Mouse (Mus musculus) mouse embryonic stem cell (cell line): ENCODE data around the gene Mtcp1.

Experiments used
- in situ Hi-C, 2 experiments: fragments of 300-500 bp; cut with MboI; formaldehyde crosslinking; loops; 1 replicate in 1 of 2; 3 replicates in 1 of 2; pipeline ENCODE4 v1.14.3; 2019 to 2020; ENCODE audit warnings: low sequenced_read_pairs in 2 of 2, low pct_unique_long_range_greater_than_20kb in 1 of 2, mixed read lengths in 1 of 2; ENCODE audit not compliant: unreplicated experiment in 1 of 2

Gene Mtcp1

GRCm38 (mm10) chrX:75415936-75416785, at the start of gene Mtcp1, which contains the start of the genes Cmc4 and Brcc3:
Mtcp1 (minus strand) TSS chrX:75416588.
Cmc4 (minus strand) TSS chrX:75416584.
Brcc3 (plus strand) TSS chrX:75416628.
- in situ Hi-C loops = no loop called here

GRCm38 (mm10) chrX:75454597-75454996, 38.2 kb upstream of the Mtcp1 start:
- in situ Hi-C loops = no loop called here

GRCm38 (mm10) chrX:75409711-75410110, 6.7 kb downstream of the Mtcp1 start:
- in situ Hi-C loops = no loop called here

- in situ Hi-C loops = no loop called here
Observed at GRCm38 (mm10) chrX:75403350-75403749, 13.0 kb downstream of the Mtcp1 start.

- in situ Hi-C loops = no loop called here
Observed at GRCm38 (mm10) chrX:75402668-75403067, 13.7 kb downstream of the Mtcp1 start.

GRCm38 (mm10) chrX:75399471-75399870, 16.9 kb downstream of the Mtcp1 start:
- in situ Hi-C loops = no loop called here

- in situ Hi-C loops = no loop called here
Observed at GRCm38 (mm10) chrX:75382195-75382771, 34.1 kb downstream of the Mtcp1 start, which contains the start of the genes Fundc2 and F8. Fundc2 (plus strand) TSS chrX:75382399. F8 (minus strand) TSS chrX:75382615.

GRCm38 (mm10) chrX:75381699-75382098, 34.7 kb downstream of the Mtcp1 start:
- in situ Hi-C loops = no loop called here

- in situ Hi-C loops = no loop called here
Observed at GRCm38 (mm10) chrX:75381176-75381575, 35.2 kb downstream of the Mtcp1 start.

GRCm38 (mm10) chrX:75376815-75377214, 39.6 kb downstream of the Mtcp1 start:
- in situ Hi-C loops = no loop called here

- in situ Hi-C loops = no loop called here
Observed at GRCm38 (mm10) chrX:75372666-75373425, 43.5 kb downstream of the Mtcp1 start.

GRCm38 (mm10) chrX:75370197-75370596, 46.2 kb downstream of the Mtcp1 start:
- in situ Hi-C loops = no loop called here
